Mouse (Mus musculus) forebrain, embryonic 16.5 days (tissue): ENCODE data around the gene Med21. TPM values are rescaled to one million over a fixed set of nuclear protein-coding genes. Genes with fewer than 3 reads are reported as not detected.

Experiments
- ATAC-seq: fragments of 200-750 bp; cut with Nextera tagmentation; 2 replicates; pipeline ENCODE4 v1.8.0; 2017; ENCODE audit warnings: mild to moderate bottlenecking, moderate library complexity
- H3K27ac ChIP-seq: fragments of 300-500 bp; sonication (generic); 2 replicates; pipeline ENCODE4 v1.5.1; 2014; ENCODE audit warnings: low read length, control low read depth
- H3K27me3 ChIP-seq: fragments of 300-500 bp; sonication (generic); replicated peaks from 2 replicates; pipeline ENCODE4 v1.6.1; 2014; ENCODE audit warnings: low read length; ENCODE audit not compliant: control insufficient read depth, insufficient read depth
- H3K36me3 ChIP-seq: fragments of 300-500 bp; sonication (generic); 2 replicates; pipeline ENCODE4 v1.6.1; 2014; ENCODE audit not compliant: control insufficient read depth, insufficient read depth
- H3K4me1 ChIP-seq: fragments of 300-500 bp; sonication (generic); replicated peaks from 2 replicates; pipeline ENCODE4 v1.6.1; 2014; ENCODE audit warnings: low read length; ENCODE audit not compliant: control insufficient read depth, insufficient read depth
- H3K4me2 ChIP-seq: fragments of 300-500 bp; sonication (generic); 2 replicates; pipeline ENCODE4 v1.6.1; 2014; ENCODE audit warnings: mild to moderate bottlenecking, low read length, control low read depth
- H3K4me3 ChIP-seq: fragments of 300-500 bp; sonication (generic); replicated peaks from 2 replicates; pipeline ENCODE4 v1.5.1; 2014; ENCODE audit warnings: mild to moderate bottlenecking, low read length, control low read depth
- H3K9ac ChIP-seq: fragments of 300-500 bp; sonication (generic); replicated peaks from 2 replicates; pipeline ENCODE4 v1.6.1; 2014; ENCODE audit warnings: low read depth, low read length, control low read depth
- H3K9me3 ChIP-seq: fragments of 300-500 bp; sonication (generic); 2 replicates; pipeline ENCODE4 v1.6.1; 2016; ENCODE audit warnings: low read length; ENCODE audit not compliant: control insufficient read depth
- WGBS: fragments of 180-500 bp; shearing (Covaris S2); extraction: QIAGEN DNeasy Blood & Tissue Kit; methylation state at CpG from one replicate; pipeline ENCODE4 v1.1.7; 2014; 5-methylcytosine and 5-hydroxymethylcytosine counted together
- polyA plus RNA-seq: library from polyadenylated mRNA; unstranded; fragments of >200 nt; fragmentation: Nextera tagmentation; extraction: Ambion mirVana; gene quantifications from 2 replicates; pipeline ENCODE4 v1.2.1, GENCODE M21; 2015

Gene Med21
- polyA plus RNA-seq, 1 experiment from 2014 or later = 111 TPM

DNA sequence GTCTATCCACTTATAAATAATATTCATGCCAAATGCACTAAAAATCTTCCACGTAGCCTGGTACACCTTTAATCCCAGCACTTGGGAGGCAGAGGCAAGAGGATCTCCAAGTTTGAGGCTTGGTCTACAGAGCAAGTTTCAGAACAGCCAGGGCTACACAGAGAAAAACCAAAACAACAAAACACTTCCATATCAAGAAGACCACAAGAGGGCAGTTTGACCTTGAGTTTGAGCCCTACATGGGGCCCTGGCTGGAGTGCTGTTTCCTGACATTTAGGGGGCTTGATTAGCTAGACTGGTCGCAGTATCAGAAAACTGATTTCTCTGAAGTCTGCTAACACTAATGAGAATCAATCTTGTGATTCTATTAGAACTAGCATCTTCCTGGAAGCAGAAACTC, 18.2 kb downstream of the Med21 start:
- H3K4me1 ChIP-seq = no peaks in the 10 kb centered on the region
- WGBS = 75% methylated on average over 2 of the region's 2 CpGs
- no peaks in the 10 kb centered on the region for H3K9me3 ChIP-seq
- H3K4me3 ChIP-seq = no peak overlapping the region
- no peaks in the 10 kb centered on the region for H3K36me3 ChIP-seq
- H3K4me2 ChIP-seq = no peak overlapping the region
- H3K9ac ChIP-seq = no peak overlapping the region
- no peaks in the 10 kb centered on the region for H3K27me3 ChIP-seq
- H3K27ac ChIP-seq = no peak overlapping the region
- no peak for ATAC-seq

DNA sequence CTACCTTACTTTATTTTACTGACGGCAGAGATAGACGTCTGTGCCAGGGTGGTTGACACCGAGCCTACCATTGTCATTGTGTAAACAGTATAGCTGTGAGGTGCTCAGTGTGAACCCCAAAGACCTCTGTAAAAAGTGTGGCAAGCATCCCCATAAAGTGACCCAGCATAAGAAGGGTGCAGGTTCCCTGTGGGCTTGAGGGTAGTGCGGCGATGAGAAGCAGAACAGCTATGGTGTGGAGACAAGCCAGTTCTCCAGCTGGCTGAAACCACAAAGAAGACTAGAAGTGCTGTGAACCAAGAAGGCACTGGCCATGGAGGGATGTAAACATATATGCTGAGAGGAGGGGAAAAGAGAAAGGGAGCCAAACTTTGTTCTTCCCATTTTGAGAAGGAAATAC, 19.3 kb downstream of the Med21 start:
- Histone ChIP-seq H3K27me3 (no peaks in the 10 kb centered on the region), H3K4me3 (no peak overlapping the region), H3K4me1 (no peaks in the 10 kb centered on the region), H3K27ac (no peak overlapping the region), H3K4me2 (no peak overlapping the region), H3K9ac (no peak overlapping the region), H3K36me3 (no peaks in the 10 kb centered on the region), H3K9me3 (no peaks in the 10 kb centered on the region)
- 86% methylated on average over 5 of the region's 5 CpGs for WGBS
- no peak for ATAC-seq

DNA sequence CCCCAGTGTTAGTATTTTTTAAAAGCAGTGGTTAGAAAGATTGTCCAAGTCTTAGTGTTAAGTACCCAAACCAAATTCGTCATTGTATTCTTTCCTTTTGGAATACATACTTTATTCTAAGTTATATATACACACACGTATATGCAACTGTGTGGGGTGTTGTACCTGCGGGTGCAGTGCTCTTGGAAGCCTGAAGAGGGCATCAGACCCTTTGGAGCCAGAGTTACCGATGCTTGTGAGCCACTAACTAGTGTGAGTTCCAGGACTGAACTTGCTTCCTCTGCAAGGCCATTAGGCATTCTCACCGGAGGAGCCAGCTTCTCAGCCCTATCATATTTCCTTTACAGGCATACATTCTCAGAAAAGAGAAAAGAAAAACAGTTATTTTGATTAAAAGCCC, 20.3 kb downstream of the Med21 start:
- 27% methylated on average over 5 of the region's 5 CpGs for WGBS
- no peaks in the 10 kb centered on the region for H3K9me3 ChIP-seq
- no peak for ATAC-seq
- H3K36me3 ChIP-seq = no peaks in the 10 kb centered on the region
- no peak overlapping the region for H3K4me3 ChIP-seq
- no peak overlapping the region for H3K4me2 ChIP-seq
- H3K27ac ChIP-seq = no peak overlapping the region
- H3K27me3 ChIP-seq = no peaks in the 10 kb centered on the region
- H3K4me1 ChIP-seq = no peaks in the 10 kb centered on the region
- no peak overlapping the region for H3K9ac ChIP-seq

DNA sequence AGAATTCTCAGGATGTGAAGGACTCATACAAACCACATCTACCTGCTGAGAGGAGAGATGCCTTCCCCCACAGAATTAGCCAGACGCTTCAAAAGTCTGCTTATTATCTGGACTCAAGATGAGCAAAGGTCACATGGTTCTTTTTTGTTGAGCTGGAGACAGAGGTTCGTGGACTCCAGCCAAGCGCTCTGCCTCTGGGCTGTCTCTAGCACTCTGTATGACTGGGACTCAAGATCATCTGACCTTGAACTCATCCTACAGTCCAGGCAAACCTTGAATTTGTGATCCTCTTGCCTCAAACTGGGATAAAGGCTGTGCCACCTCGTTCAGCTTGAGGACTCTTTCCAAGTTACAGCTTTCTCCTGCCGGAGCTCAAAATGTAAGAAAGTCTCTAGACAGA, 21.8 kb downstream of the Med21 start:
- Histone ChIP-seq H3K36me3 (no peaks in the 10 kb centered on the region), H3K9ac (no peak overlapping the region), H3K27me3 (no peaks in the 10 kb centered on the region), H3K4me2 (no peak overlapping the region), H3K27ac (no peak overlapping the region), H3K9me3 (no peaks in the 10 kb centered on the region), H3K4me1 (no peaks in the 10 kb centered on the region), H3K4me3 (no peak overlapping the region)
- ATAC-seq = no peak
- WGBS = 67% methylated on average over 5 of the region's 5 CpGs

DNA sequence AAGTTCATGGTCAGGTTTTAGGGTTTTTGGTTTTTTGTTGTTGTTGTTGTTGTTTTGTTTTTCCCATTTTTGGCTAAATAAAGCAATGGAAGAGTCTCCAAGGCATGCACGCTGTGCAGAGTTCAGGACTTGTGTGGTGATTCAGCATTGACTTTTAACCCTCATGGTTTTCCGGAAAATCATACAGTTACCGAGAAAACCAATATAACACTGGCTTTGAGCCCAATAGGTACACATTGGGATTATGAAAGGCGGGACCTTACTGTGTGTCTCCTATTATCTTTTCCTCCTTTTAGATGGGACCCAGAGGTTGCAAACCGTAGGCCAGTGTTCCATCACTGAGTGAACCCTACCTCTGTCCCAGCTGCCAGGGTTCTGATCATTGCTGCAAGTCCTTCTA, 22.6 kb downstream of the Med21 start:
- no peak overlapping the region for H3K4me2 ChIP-seq
- no peak overlapping the region for H3K27ac ChIP-seq
- no peaks in the 10 kb centered on the region for H3K4me1 ChIP-seq
- H3K9ac ChIP-seq = no peak overlapping the region
- WGBS = 93% methylated on average over 5 of the region's 5 CpGs
- no peaks in the 10 kb centered on the region for H3K27me3 ChIP-seq
- H3K4me3 ChIP-seq = no peak overlapping the region
- no peak for ATAC-seq
- no peaks in the 10 kb centered on the region for H3K9me3 ChIP-seq
- H3K36me3 ChIP-seq = no peaks in the 10 kb centered on the region

DNA sequence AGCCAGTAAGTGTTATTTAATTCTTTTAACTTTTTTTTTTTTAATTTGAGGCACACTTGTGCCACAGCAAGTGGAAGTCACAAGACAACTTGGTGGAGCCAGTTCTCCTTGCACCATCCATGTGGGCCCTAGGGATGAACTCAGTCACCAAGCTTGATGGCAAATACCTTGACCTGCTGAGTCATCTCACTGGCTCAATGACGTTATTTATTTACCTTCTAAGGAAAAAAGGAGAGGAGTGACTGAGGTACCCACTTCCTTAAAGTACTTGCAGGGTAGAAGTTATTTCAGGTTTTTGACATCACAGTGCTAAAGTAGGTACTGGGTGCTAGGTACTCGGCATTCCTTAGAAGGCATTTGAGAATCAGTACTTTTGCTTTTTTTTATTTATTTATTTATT, 23.1 kb downstream of the Med21 start:
- H3K27me3 ChIP-seq = no peaks in the 10 kb centered on the region
- no peaks in the 10 kb centered on the region for H3K36me3 ChIP-seq
- H3K4me3 ChIP-seq = no peak overlapping the region
- H3K27ac ChIP-seq = no peak overlapping the region
- no peak for ATAC-seq
- 0 out of 2 replicates have a peak, but pooled peaks cover 1% of the 10 kb centered on the region for H3K9me3 ChIP-seq
- H3K9ac ChIP-seq = no peak overlapping the region
- 87% methylated on average over 2 of the region's 2 CpGs for WGBS
- H3K4me1 ChIP-seq = no peaks in the 10 kb centered on the region
- H3K4me2 ChIP-seq = no peak overlapping the region

DNA sequence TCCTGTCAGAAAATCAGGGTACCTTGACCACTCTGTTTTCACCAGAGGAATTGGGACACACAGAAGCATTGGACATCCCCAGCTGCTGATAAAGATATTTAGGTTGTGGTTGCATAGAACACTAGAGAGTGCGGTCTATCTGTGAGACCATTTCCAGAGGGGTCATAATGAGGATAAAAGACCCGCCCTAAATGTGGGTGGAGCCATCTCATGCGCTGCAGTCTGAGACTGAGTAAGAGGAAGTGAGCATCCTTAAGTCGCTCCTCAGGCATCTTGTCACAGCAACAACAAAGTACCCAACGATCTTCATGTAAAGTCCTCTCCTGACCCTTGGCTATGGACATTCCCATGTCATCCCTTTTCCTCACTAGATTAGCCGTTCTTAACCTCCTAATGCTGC, 24.5 kb downstream of the Med21 start:
- 0 out of 2 replicates have a peak, but pooled peaks cover 3% of the 10 kb centered on the region for H3K9me3 ChIP-seq
- H3K27me3 ChIP-seq = no peaks in the 10 kb centered on the region
- H3K4me2 ChIP-seq = no peak overlapping the region
- 84% methylated on average over 6 of the region's 6 CpGs for WGBS
- H3K27ac ChIP-seq = no peak overlapping the region
- no peak overlapping the region for H3K9ac ChIP-seq
- no peak for ATAC-seq
- no peaks in the 10 kb centered on the region for H3K4me1 ChIP-seq
- H3K36me3 ChIP-seq = no peaks in the 10 kb centered on the region
- no peak overlapping the region for H3K4me3 ChIP-seq

DNA sequence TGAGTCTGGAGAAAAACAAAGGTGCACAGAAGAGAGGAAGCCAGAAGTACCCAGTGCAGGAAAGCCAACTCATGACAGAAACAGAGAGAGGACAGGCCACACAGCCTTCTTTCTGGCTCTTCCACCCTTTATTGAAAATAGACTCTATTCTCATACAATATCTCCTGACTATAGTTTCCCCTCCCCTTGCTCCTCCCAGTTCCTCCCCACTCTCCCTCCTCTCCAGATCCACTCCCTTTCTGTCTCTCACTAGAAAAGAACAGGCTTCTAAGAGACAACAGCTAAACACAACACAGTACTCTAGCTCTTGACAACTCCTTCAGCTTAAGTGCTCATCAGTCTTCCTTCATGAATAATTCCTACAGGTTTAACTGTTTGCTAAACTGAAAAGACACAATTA, 26.3 kb downstream of the Med21 start:
- Histone ChIP-seq H3K4me2 (no peak overlapping the region), H3K27ac (no peak overlapping the region), H3K4me1 (no peaks in the 10 kb centered on the region), H3K9ac (no peak overlapping the region), H3K36me3 (no peaks in the 10 kb centered on the region), H3K4me3 (no peak overlapping the region), H3K9me3 (0 out of 2 replicates have a peak, but pooled peaks cover 3% of the 10 kb centered on the region), H3K27me3 (no peaks in the 10 kb centered on the region)
- ATAC-seq = no peak

DNA sequence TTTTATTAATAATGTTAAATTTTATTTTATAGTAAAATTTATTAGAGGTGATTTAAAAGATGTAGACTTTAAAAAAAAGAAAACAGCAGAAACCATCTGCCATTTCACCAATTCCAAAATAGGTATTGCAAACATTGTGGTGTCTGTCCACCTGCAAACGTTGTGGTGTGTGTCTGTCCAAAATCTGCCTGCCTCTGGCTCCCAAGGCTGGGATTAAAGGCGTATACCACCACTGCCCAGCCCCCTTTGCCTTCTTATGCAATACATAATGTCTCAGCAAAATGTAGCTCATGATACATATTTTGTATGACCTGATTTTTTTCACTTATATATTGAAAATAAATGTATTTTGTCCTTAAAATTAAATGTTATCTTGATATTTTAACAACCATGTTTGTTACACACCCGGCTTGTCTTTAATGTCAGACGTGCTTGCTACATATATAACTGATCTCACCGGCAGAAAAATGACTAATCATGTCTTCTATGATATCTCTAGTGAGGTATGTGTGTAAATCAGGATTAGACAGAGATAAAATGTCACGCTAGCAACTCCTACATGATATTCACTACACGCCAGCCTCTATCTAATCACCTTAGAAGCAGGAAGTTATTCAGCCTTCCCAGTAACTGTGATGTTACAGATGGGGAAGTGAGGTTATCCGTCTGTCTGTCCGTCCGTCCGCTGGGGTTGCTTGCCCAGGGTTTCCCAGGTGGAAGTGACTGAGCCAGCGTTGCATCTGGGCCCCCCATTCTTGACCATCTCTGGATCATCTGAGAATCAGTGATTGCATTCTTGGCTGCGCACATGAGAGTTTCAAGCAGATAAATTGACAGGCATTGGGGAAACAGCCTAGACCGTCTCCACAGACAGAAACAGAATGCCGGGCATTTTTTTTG, 28.9 kb downstream of the Med21 start:
- Histone ChIP-seq H3K4me2 (no peak overlapping the region), H3K36me3 (no peaks in the 10 kb centered on the region)
- WGBS = 89% methylated on average over 15 of the region's 15 CpGs

More for the DNA sequence above, 28.9 kb downstream of the Med21 start:
- Histone ChIP-seq H3K9ac (no peak overlapping the region), H3K27me3 (no peaks in the 10 kb centered on the region), H3K27ac (no peak overlapping the region), H3K9me3 (0 out of 2 replicates have a peak, but pooled peaks cover 3% of the 10 kb centered on the region), H3K4me1 (no peaks in the 10 kb centered on the region), H3K4me3 (no peak overlapping the region)
- ATAC-seq = no peak
